Mouse (Mus musculus): ENCODE results near the gene Sall4.

The Sall4 gene

DNA sequence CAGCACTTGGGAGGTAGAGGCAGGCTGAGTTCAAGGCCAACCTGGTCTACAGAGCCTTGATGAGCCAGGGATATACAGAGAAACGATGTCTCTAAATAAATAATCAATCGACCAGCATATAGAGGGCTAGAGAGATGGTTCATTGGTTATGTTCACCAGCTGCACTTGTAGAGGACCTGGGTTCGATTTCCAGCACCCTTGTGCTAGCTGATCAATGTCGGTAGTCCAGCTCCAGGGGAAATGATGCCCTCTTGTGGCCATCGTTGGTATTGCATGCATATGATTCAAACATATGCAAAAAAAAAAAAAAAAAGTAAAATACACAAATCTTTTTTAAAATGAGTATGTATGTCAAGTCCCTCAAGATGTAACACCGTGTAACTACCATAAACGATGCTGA lies 25.1 kb downstream of the Sall4 start:
- peak; percentile 66 to 83 for DNase-seq

- DNase-seq = peak; percentile 87 to 91
Measured at GRCm38 (mm10) chr2:168742059-168742627, 25.6 kb downstream of the Sall4 start, which contains the start of gene Atp9a. Gene Atp9a (minus strand): TSS chr2:168742409.

- DNase-seq = peak; percentile 90 to 92
Measured at GRCm38 (mm10) chr2:168741273-168742058, 26.3 kb downstream of the Sall4 start.

- no peak for DNase-seq
Measured at GRCm38 (mm10) chr2:168740496-168740895, 27.2 kb downstream of the Sall4 start.

DNA sequence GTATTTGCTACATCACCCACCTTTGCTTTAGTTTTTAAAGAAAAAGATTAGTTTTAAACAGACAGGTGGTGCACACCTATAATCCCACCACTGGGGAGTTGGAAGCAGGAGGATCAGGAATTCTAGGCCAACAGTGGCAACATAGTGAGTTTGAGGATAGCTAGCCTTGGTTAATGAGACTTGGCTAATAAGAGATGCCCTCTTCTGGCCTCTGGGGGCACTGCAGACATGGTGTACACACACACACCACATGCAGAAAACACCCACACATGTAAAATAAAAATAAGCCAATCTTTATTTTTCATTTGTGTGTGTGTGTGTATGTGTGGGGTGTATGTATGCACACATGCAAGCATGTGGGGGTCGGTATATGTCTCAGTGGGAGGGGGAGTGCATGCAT lies 28.9 kb downstream of the Sall4 start:
- DNase-seq = no peak

DNA sequence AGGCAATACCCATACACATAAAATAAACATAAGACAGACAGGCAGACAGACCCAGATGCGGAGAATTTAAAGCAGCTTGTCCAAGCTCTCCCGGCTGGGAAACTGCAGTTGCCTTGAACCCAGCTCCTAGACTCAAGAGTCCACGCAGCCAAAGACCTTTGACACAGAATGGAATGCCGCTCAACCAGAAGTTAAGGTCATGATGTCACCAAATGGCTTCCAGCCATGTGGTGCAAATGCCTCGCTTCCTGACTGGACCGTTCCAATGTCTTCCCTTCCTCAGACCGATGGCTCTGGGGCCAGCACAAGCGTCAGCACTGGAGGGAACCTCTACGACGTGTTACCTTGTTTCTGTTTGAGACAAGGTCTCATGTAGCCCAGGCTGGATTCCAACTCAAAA lies 29.9 kb downstream of the Sall4 start:
- DNase-seq = no peak

GRCm38 (mm10) chr2:168734023-168734422 lies 33.7 kb downstream of the Sall4 start:
- peak; percentile 86 to 89 for DNase-seq

DNA sequence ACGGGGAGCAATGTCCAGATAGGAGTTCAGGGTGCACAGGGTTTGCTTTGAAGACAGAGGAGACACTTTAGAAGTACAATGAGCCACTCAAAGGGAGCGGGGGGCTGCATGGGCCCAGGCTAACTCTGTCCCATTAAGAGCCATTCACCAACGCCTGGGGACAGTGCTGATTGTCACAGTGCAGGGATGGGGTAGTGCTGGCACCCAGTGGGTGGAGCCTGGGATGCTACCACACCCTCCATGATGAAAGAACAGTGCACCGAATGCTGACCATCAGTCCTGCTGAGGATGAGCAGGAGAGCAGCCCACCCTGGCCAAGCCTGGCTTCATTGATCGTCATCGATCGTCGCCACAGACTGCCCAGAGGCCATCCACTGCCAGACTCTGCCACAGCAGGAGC lies 36.5 kb downstream of the Sall4 start:
- DNase-seq = no peak

DNA sequence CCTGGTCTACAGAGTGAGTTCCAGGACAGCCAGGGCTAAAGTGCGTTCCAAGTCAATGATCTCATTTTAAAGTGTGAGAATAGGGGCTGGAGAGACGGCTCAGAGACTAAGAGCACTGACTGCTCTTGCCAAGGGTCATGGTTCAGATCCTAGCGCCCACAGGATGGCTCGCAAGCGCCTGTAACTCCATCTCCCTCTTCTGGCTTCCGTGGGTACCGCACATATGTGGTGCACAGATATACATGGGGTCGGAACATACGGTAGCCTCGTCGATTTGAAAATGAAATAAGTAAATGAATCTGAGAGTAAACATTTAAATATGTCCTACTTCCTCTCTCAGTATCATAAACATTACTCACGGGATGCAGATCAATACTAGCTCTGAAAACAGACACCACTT lies 38.0 kb downstream of the Sall4 start:
- no peak for DNase-seq

DNA sequence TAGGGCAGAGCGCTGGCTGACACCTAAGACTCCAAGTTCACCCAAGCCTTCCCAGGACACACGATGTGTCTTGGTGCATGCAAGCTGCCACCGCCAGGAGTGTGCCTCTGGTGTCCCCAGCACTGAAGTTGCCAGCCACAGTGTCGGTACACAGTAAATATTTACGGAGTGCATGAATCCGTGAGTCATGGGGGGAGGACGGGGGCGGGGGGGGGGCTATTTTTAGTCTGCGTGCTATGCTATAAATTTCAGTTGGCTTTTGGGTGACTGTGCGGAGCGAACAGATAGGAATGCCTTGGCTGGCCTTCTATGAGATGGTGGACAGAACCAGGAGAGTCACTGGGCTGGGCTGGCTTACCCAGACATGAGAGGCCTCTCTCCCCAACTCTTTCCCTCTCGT lies 39.7 kb downstream of the Sall4 start:
- DNase-seq = no peak

DNA sequence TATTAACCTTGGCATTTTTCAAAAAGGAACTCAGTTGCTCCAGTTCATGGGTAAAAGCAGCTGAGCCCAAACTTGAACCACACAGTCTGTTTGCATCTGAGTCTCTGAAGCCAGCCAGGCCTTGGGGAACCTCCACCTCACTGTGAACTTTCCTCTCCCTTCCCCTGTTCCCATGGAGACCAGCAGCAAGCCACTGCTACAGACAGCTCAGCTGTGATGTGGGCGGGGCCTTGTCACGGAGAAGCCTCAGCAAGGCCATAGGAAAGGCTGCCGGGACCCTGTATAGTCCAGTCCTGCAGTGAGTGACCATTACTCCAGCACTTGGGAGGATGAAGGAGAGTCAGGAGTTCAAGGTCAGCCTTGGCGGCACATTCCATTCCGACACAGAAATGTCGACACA lies 41.7 kb downstream of the Sall4 start:
- peak in 1 of 2 experiments; percentile 31 for DNase-seq

- DNase-seq = peak; percentile 59 to 77
Measured at GRCm38 (mm10) chr2:168721313-168721712, 46.4 kb downstream of the Sall4 start.

DNA sequence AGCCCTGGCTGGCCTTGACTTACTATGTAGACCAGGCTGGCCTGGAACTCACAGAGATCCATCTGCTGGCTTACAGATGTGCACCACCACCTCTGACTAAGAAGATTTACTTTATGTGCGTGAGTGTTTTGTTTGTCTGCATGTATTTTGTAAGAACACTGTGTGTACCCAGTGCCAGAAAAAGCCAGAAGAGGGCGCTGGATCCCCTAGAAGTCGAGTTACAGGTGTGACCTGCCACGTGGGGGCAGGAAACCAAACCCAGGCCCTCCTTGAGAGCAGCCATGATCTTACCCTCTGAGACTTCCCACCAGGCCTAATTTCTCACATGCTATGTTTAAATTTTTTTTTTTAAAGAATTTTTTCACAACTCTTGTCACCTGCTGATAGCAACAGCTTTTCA lies 48.0 kb downstream of the Sall4 start:
- peak in 1 of 2 experiments; percentile 31 for DNase-seq

- DNase-seq = peak; percentile 56 to 78
Measured at GRCm38 (mm10) chr2:168718735-168719134, 49.0 kb downstream of the Sall4 start.

GRCm38 (mm10) chr2:168718267-168718666 lies 49.5 kb downstream of the Sall4 start:
- no peak for DNase-seq

DNA sequence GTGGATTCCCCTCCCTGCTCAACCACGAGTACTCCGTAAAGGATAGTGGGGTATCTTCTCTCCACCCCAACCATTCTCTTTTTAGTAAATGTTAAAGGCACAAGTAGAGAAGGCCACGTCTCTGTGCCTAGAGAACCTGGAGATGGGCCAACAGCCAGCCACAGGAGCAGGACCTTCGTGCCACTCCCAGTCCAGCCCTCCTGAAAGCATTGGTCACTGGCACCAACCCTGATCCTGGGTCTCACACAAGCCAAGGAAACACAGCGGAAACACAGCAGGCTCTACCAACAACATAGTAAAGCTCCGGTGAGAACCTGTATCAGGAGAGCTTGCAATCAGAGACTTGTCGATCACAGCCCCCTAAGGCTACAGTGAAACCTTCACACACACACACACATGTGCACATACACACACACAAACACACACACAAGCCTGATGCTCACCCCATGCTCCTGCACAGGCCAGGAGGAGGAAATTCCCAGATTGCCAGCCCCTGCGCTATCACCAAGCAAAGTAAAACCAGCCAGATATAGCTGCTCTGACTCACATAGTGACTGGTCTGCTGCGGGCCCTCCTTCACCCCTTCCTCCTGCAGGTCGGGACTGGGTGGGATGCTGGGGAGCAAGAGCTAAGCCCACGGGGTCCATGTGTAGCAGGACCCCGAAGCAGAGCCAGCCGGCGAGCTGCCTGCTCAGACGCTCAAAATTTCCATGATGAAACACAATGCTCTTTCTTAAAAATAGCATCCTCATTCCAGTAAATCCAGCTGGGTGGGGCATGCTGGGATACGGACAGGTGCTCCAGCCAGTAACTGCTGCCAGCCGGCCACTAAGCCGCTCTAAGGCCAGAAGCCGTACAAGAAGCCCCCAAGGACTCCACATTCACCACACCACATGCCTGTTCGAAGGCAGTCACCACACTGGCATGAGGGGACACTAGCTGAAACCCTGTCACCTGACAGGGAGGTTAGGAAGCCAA lies 55.3 kb downstream of the Sall4 start:
- DNase-seq = peak; percentile 34 to 66

DNA sequence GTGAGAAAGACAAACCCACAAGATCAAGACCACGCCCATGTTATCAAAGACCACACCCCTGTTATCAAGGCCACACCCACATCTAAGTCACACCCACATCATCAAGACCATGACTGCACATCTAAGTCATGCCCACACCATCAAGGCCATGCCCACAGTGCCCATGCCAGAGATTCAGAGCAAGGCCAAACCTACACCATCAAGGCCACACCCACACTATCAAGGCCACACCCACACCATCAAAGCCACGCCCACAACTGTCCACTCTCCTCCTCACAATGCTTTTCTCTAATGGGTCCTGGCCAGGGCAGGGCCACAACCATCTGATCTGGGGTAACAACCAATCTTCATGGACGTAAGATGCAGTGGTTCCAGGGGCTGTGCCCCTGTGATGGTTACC lies 56.8 kb downstream of the Sall4 start:
- no peak for DNase-seq

DNA sequence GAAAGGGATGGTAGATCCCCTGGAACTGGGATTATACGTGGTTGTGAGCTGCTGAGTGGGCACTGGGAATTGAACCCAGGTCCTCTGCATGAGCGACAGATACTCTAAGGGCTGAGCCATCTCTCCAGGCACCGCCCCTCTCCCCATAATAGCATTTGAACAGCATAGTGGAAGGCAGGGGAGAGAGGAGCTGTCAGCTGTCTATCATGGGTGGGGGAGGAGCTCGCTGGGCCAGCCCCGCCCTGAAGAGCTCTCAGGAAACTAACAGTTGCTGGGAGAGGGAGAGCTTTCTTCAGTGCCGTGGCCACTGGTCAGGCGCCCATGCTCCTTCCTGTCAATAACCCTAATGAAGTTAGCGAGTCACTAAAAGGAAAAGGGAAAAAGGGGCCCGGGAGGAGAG lies 60.0 kb downstream of the Sall4 start:
- no peak for DNase-seq

- DNase-seq = peak; percentile 53 to 60
Measured at GRCm38 (mm10) chr2:168702266-168702665, 65.5 kb downstream of the Sall4 start.
